Mouse (Mus musculus) right cerebral cortex, postnatal 36 days (tissue): ENCODE results near the gene Med8.

Experiments
- DNase-seq, 2 experiments: peaks; one replicate each; pipeline ENCODE4 v3.0.0; 2022; ENCODE audit warnings: low spot score in 2 of 2, mixed read lengths in 1 of 2

The Med8 gene

DNA sequence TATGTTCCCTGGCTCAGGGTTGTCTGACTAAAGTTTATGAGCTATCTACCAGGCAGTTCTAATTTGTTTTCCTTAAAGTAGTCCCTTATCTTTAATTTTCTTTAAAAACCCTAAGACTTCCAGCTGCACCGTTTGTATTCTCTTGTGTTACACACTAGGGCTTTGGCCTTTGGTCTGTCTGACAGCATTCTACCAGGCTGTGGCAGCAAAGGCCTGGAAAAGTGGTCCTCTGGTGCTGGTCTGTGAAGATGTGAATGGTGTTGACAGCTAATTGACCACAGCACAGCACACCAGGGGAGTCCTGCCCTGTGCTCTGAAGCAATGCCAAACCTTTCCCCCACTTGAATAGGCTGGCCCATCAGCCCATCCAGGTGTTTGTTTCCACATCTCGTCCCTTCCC, 6.6 kb downstream of the Med8 start:
- no peak for DNase-seq

DNA sequence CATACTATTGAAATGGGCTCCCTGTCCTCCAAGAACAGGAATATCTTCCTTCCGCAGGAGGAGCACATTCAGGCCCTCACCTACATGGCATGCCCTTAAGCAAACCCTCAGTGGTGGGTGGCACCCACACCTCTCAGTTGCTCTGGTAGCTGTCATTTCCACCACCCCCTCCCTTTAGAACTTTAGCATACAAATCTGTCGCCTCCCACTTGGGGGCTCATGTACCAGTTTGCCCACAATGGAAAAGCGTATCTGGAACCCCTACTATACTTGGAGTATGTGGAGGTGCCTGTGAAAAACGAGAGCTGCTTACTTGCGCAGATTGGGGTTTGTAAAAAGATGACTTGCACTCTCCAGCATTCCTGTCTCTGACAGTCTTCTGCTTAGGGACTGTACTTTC, 7.2 kb downstream of the Med8 start:
- DNase-seq: peak in 1 of 2 experiments; percentile 51

DNA sequence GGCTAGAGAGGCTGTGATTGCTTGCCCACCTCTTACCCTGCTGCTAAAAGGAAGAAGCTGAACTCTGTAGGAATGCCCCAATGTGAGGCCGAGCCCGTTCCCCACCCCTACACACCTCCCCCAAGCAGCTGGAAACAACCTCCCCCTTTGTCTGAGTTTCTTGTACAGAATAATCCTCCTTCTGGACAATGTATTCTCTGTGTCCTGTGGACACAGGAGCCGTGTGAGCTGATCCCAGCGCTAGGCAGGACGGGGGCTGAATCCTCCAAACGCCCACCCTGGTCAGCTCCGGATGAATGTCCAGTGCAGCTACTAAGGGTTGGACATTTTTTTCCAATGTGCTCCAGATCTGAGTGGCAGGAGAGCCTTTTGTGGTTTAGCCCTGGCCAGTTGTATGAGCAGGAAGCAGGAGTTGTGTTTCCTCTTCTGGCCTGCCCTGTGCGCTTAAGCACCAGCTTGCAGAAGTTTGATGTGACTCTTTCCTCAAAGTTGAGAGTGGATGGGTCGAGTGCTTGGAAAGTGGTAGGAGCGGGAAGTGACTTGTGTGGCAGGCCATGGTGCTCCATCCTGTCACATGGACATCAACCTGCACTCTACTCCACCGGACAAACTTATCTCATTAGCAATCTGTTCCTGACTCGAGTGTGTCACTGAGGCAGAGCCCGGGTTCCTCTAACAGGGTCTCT, 8.1 kb downstream of the Med8 start:
- no peak for DNase-seq

DNA sequence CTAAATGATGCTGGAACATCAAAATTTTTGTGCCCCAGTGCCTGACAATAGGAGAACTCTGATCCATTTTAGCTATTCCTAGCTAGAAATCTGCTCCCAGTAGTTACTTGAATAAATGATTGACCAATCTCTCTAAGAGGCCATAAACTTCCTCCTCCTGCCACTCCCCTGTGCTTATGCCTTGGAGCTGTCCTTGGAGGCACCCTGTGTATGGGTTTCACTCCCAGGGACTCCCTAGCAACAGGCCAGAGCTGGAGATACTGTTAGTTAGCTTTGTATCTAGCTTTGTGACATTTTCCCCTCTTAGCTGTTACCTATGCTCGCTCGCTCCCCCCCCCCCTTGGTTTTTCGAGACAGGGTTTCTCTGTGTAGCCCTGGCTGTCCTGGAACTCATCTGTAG, 12.2 kb downstream of the Med8 start:
- DNase-seq: no peak

DNA sequence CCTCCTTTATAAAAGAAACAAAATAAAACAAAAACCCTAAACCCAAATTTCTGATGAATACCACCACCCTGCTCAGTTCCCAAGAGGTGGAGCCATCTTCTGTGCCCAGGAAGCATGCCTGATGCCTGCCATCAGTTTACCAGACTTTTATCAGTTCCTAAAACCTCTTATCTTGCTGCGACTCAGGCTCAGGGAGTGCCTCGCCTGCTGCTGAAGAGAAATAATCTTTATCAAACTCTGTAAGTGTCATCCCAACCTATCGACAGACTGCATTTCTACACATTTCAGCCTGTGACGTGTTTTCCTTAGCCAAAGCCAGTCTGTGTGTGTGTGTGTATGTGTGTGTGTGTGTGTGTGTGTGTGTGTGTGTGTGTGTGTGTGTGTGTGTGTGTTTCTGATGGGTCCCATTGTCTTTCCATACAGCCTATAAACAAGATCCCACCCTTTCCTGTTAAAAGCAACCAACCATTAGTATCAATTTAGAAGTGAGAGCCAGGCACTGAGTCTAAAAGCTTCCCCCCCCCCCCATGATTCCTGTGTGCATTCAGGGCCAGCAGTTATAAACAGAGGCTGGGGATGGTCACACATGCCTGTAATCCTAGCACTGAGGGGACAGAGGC, 15.5 kb downstream of the Med8 start:
- no peak for DNase-seq

DNA sequence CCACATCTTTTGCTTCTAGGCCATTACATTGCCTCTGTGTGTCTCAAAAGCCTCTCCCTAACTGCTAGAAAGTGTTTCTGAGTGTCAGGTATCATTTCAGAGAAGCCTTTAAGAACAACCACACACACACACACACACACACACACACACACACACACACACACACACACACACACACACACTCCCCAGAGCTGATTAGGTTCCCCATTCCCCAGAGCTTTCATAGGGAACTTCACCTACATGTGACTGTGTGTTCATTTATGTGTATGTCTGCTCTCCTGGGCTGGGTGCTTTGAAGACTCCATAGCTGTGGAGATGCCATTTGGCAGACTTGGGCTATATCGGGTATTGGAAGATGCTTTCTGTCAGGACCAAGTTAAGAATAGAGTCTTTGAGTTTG, 16.2 kb downstream of the Med8 start:
- DNase-seq: no peak

DNA sequence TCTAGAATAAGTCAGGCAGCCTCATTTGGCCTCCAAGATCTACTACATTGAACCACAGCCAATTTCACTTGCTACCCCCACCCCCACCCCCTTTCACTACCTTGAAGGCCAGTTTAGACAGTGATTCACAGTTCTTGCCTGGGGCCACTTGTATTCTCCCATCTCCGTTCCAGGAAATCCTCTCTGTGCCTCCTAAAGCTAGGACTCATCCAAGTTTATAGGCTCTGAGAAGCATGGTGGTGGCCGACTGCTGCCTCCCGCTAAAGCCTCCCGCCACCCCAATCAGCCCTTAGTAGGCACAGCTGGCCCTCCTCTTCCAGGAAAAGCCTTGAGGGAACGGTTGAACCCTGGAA, 18.3 kb downstream of the Med8 start:
- no peak for DNase-seq

DNA sequence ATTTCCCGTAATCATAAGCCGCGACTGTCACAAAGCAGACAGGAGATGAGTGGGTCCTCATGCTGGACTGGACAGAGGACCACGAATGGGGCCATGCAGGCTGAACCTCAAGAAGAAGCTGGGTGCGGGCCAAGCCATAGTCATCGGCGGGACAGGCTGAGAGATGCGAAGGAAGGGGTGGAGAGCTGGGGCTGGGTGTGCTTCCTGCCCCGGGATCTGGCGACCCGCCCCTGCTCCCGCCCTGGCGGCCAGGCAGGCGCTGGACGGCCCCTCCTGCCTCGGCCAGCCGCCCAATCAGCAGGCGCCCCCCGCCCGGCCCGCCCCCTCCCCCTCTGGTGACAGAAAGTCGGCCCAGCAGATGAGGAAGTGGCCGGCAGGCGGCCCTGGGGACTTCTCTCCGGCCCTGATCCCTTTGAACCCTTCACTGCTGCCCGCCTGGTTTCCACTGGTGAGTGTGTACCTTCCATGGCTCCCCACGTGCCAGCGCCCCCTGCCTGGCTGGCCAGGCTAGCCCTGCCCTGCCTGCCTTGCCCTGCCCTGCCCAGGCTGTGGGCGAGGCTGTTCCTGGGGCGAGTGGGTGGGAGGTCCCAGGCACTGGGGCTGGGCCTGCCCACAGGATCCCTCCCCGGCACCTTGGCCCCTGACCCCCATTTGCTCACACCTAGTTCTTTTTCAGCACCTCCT, 18.8 kb downstream of the Med8 start, which contains the start of gene Elovl1:
Gene Elovl1 (plus strand): TSS at position 326 of the 684 bp plus-strand sequence.
- DNase-seq: peak; percentile 53 to 54

DNA sequence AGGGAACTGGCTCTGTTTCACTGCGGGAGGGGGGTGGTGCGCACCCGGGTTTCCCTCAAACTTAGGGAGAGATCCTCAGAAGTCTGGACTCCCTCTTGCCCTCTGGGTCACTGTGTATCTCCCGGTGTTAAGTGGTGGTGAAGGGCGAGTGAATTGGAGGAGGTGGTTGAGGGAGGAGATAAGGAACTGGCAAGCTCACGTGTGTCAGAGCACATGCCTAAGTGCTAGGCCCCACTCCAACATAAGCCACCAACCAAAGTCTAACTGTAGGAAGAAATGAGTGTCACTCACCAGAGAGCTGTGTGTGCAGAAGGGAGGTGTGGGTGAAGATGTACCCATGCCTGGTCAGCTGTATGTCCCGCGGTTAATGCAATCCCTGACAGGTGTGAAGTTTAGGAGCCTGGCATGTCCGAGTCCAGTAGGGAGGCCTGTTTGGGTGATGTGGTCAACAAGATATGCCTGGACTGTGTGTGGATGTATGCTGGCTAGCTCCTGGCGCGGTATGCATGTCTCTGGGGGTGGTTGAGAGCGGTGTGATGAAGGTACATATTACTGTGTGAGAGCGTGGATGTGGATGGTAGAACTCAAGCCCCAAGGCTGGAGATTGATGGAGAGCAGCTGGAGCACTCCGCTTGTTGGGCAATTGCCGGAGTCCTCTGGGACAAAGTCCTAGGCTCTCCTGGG, 19.5 kb downstream of the Med8 start:
- no peak for DNase-seq

DNA sequence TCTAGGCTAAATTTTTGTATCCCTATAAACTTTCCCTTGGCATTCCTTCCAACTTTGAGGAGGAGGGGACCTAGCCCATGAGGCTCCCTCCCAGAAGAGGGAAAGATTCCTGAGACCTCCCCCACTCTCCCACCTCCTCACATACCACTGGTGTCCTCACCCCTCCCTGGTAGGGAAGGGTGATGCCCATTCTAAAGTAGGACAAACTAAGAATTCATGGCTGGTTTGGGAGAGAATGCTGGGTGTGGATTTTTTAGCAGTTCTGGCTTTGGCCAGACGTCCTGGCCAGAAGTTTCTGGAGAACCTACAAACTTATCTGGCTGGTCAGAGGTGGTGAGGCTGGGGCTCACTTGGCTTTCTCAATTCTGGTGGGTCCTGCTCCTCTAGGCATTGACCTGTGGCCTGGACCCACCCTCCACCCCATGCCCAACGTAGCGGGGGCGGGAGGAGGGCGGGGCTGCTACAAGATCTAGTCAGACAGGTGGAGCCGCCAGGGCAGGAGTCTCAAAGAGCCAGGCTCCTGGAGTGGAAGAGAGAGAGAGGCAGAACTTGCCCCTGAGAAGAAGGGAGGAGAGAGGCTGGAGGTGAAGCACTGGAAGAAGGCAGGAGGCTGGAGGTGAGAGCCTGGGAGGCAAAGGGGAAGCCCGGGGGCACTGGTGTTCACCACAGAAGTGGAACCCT, 20.2 kb downstream of the Med8 start:
- DNase-seq: no peak

DNA sequence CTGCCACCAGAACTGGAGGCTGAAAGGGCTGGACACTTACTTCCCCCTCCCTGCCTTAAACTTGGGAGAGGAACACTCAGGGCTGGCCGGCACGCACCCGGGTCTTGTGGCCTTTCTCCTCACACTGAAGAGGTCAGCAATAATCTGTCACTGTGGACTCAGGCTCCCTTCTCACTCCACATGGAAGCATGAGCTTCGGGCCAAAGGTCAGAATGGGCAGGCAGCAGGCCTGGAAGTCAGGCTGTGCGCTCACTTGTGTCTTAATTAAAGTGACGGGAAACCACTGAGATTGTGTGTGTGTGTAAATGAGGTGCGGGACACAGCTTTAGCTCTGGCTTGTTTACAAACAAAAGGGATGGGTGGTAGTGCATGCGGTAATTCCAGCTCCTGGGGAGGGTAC, 23.2 kb downstream of the Med8 start:
- no peak for DNase-seq

DNA sequence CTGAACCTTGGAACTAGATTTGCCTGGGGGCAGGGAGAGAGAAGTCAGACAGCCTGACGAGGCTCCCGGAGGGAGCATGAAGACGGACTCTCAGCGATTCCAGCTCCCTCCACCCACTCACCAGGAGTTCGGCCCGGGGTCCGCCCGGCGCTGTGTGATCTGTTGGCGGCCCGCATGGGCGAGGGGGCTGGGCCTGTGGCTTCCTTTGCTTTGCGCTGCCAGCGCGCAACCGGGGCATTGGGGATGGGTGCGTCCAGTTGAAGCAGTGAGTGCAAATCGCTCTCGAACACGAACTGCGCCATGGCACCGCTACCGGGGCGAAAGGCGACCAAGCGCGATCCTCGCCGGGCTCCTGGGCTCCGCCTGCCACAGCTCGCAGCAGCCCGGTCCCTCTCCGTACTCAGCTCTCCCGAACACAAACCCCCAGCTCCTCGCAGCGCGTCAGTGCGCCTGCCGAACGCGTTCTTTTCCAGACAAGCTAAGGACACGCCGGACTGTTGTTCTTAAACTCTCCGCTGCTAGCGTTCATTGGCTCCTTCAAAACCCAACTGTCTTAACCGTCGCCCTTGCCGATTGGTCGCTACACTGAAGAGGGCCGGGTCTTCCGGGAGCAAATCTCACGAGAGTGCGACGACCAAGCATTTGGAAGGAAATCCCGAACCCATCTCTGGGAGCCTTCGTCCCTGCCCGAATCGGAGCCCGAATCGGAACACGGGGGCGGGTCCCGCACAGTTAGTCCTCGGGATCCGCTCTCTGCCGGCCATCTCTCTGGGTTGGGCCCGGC, 27.9 kb downstream of the Med8 start, which contains the start of gene Cdc20:
Gene Cdc20 (minus strand): TSS at position 533 of the 784 bp plus-strand sequence.
- DNase-seq: peak; percentile 82 to 85

DNA sequence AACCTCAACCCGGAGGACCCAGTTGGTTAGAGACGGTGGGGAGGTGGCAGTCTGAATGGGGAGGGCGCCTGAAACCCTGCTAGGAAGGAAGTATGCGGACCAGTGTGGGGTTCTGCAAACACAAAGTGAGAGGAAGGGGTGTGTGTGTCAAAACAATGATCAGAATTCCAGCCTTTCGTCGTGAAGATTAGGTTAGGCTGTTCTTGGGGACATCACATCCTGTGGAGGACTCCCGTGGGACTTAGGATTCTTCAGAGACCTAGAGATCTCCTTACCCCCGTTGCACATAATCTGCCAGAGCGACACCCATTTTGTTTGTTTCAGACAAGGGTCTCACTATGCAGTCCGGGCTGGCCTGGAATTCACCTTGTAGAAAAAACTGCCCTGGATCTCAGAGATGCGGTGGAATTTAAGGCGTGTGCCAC, 28.7 kb downstream of the Med8 start:
- no peak for DNase-seq

DNA sequence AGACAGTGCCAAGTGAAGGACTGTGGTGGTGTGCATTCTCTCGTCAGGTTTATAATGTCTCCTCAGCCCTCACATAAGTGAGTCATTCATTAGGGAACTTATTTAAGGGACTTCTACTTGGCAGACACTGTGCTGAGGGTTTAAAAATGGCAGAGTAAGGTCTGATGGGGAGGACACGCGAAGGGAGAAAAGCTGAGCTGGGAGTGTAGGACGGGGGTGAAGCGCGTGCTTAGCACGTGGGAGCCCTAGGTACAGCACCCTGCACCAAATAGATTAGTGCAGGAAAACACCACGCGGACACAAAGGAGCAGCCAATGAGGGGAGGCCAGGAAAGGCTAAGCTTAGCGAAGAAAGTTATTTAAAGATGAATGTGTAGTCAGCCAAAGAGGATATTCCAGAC, 36.0 kb downstream of the Med8 start:
- peak in 1 of 2 experiments; percentile 69 for DNase-seq

DNA sequence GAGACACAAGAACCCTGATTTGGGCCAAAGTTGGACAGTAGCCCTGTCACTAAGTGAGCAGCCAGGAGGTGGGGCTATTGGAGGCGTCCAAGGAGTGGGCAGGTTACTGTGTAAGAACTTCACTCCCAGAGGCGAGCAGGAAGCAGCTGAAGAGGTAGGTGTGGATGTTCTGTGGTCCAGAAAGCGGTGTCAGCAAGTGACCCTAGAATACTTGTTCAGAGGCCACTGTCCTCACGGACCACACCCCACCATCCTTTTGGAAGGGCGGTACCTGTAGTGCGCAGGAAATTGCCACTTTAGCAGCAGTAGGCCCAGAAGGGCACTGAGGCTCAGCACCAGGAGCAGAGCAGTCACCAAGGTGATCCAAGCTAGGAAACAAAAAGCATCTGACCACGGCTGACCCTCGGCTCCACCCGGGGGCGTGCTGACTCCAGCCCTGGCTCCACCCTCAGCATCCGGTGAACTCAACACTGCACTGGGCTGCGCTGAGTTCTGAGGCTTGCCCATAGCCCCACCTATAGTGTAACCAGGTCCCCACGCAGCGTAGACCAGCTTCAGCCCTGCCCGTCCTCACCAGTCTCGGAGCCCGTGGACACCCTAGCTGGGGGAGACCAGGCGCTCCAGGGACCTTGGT, 36.8 kb downstream of the Med8 start:
- no peak for DNase-seq

DNA sequence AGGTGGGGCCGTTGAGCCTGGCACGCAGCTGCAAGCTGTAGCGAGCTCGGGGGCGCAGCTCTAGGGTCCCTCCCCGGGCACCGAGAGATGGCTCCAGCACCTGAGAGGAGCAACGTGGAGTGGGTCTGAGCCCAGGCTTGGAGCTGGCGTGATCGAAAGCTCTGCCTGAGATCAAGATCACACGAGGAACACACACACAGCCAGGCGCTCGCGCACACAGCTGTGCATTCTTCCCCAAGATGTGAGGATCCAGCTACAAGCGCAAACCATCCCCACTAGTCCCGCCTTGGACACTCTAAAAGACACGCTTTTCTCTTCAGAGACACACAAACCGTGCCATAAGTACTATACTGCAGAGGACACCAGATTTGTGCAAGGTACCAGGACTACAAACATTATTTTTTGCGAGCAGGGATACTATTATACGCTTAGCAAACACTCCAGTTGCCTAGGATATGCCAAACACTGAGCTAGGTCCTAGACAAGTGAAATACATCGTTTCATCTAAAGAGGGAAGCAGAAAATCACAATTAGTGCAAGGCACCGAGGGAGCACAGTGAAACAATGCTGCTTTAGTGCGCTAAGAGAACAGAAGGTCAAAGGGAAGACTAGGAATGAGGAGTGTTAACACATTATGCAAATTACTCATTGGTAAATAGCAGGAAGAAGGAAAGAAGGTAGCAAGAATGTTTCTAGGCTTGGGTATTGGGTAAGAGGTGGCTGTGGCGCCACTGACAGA, 37.4 kb downstream of the Med8 start:
- DNase-seq: no peak

DNA sequence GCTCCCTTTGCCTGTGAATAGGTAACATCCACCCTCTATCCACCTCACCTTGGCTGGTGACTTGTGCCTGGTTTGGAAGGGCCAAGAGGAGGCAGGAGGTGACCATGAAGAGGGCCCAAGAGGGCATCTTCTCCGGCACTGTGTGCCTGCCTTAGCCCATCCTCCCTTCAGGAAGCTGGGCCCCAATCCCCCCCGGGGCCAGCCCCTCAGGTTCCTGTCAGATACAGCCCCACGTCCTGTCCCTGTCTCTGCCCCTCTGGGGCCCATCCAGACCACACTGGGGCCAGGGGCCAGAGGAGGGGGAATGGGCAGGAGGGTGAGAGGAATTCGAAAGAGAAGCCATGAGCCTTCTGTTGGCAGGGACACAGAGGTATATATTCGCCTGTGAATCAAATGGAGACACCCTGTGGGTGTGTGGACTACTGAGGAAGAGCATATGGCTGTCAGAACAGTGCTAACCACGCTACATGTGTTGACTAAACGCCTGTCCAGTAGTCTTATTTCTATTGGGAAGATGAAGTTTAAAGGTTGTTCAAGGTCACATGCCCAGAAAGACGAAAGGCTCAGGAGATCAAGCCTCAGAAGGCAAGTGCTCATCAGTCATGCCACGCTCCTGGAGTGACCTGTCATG, 48.3 kb downstream of the Med8 start, which contains the start of gene Mpl:
Gene Mpl (minus strand): TSS at position 169 of the 631 bp plus-strand sequence.
- no peak for DNase-seq

DNA sequence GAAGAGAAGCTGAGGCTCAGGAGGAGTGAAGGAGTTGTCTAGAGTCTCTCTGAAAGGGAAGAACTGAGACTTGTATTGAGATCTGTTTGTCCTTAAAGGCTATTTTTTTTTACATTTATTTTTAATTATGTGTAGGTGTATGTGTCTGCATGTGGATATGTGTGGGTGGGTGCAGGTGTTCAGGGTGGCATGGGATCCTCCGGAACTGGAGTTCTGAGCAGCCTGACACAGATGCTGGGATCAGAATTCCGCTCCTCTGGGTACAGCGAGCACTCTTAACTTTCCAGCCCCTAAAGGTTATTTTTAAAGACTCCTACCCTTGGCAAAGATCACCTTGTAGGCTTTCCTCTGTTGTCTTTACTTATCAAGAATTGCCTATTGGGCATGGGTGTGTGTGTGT, 55.8 kb downstream of the Med8 start:
- peak; percentile 21 to 45 for DNase-seq
